Mouse (Mus musculus) megakaryocyte, embryonic 14.5 days (primary cell): Measurements from ENCODE around the gene Ppp1r8. TPM values are rescaled to one million over a fixed set of nuclear protein-coding genes. Genes with fewer than 3 reads are reported as not detected.
A peak's percentile ranks its signal among the peaks of the same experiment; 100 is the strongest.

Experiments used
- H3K27me3 ChIP-seq: replicated peaks from 2 replicates; pipeline ENCODE3; 2012; ENCODE audit warnings: inconsistent platforms
- H3K36me3 ChIP-seq: replicated peaks from 2 replicates; pipeline ENCODE3; 2012; ENCODE audit warnings: low read length, inconsistent platforms, mixed read lengths
- H3K4me1 ChIP-seq: 2 replicates; pipeline ENCODE4 v1.6.1; 2012; ENCODE audit warnings: inconsistent platforms
- H3K4me3 ChIP-seq: replicated peaks from 2 replicates; pipeline ENCODE3; 2012; ENCODE audit warnings: moderate library complexity, mild to moderate bottlenecking, inconsistent platforms
- H3K9me3 ChIP-seq: 2 replicates; pipeline ENCODE4 v1.6.1; 2012; ENCODE audit warnings: inconsistent platforms
- FLI1 ChIP-seq: IDR thresholded peaks from 2 replicates; pipeline ENCODE4 v1.6.1; 2012; ENCODE audit warnings: low read length, inconsistent platforms, mixed read lengths
- GATA1 ChIP-seq: IDR thresholded peaks from 3 replicates; pipeline ENCODE4 v1.6.1; 2012; ENCODE audit warnings: mixed read lengths, low read length, inconsistent platforms, borderline replicate concordance
- polyA plus RNA-seq: library from polyadenylated mRNA; stranded (reverse); fragments of >175 nt; gene quantifications from 2 replicates; pipeline ENCODE4 v1.2.3, GENCODE M21; 2012; ENCODE audit warnings: low replicate concordance; ENCODE audit not compliant: insufficient read depth

The Ppp1r8 gene
- polyA plus RNA-seq, 1 experiment, result 32.6 TPM

DNA sequence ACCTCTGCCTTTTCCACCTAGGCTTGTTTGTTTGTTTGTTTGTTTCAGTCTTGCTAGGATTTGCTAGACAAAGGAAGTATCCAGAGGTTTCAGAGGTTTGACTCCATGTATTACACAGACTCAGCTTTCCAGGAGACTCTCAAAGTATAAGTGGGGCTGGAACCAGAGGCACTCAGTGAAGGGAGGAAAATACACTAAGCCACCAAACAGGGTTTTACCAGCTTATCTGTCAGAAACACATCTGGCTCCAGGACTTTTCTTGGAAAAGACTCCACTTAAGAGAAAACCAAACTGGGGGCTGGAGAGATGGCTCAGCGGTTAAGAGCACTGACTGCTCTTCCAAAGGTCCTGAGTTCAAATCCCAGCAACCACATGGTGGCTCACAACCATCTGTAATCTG is 17.9 kb upstream of the Ppp1r8 start:
- Histone ChIP-seq H3K4me3 (no peak overlapping the region), H3K36me3 (peaks cover 89% of the 10 kb centered on the region), H3K4me1 (peaks cover 12% of the 10 kb centered on the region; the same call in 1 of the 2 replicates)

GRCm38 (mm10) chr4:132843705-132844071 is 719 bp upstream of the Ppp1r8 start:
- H3K4me1 ChIP-seq, result peaks cover 32% of the 10 kb centered on the region
- peak overlapping the region; percentile 96 for H3K4me3 ChIP-seq
- no peaks in the 10 kb centered on the region for H3K9me3 ChIP-seq
- no peaks in the 10 kb centered on the region for H3K27me3 ChIP-seq
- peaks cover 54% of the 10 kb centered on the region for H3K36me3 ChIP-seq
- no peak for TF ChIP-seq GATA1
- TF ChIP-seq FLI1, result no peak

More for the DNA sequence above, 17.9 kb upstream of the Ppp1r8 start:
- TF ChIP-seq GATA1, result no peak
- no peak for TF ChIP-seq FLI1
- no peaks in the 10 kb centered on the region for H3K9me3 ChIP-seq
- no peaks in the 10 kb centered on the region for H3K27me3 ChIP-seq

GRCm38 (mm10) chr4:132842281-132842906 is 575 bp downstream of the Ppp1r8 start:
- Histone ChIP-seq H3K27me3 (no peaks in the 10 kb centered on the region), H3K4me3 (peak overlapping the region; percentile 96), H3K9me3 (no peaks in the 10 kb centered on the region), H3K4me1 (peaks cover 36% of the 10 kb centered on the region), H3K36me3 (peaks cover 54% of the 10 kb centered on the region)
- no peak for TF ChIP-seq FLI1
- TF ChIP-seq GATA1, result no peak

DNA sequence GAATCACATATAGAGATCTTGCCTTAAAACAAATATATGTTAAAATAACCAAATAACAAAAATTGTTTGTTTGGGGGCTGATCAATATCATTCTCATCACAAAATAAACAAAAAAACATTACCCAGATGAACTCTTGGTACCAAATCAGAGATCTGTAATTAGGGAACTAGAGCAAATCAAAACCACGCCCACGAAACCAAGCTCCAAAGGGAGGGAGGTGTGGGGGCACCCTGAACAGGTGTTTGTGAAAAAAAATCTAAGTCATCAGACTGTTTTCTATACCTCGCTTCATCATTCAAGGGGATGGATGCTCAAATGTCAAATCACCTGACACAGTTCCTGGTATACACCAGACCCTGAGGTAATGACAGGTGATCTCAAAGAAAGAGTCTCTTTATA is 1.5 kb downstream of the Ppp1r8 start:
- H3K36me3 ChIP-seq, result peaks cover 54% of the 10 kb centered on the region
- TF ChIP-seq FLI1 (no peak), GATA1 (no peak)
- no peaks in the 10 kb centered on the region for H3K9me3 ChIP-seq
- peaks cover 42% of the 10 kb centered on the region for H3K4me1 ChIP-seq
- H3K27me3 ChIP-seq, result no peaks in the 10 kb centered on the region
- peak overlapping the region; percentile 96 for H3K4me3 ChIP-seq

- Histone ChIP-seq H3K9me3 (no peaks in the 10 kb centered on the region), H3K27me3 (no peaks in the 10 kb centered on the region), H3K4me3 (peak overlapping the region; percentile 12), H3K4me1 (peaks cover 25% of the 10 kb centered on the region), H3K36me3 (peaks cover 44% of the 10 kb centered on the region)
- TF ChIP-seq GATA1 (no peak), FLI1 (no peak)
These were observed 19.2 kb downstream of the Ppp1r8 start for GRCm38 (mm10) chr4:132823614-132824366.

GRCm38 (mm10) chr4:132818442-132818841 is 24.5 kb downstream of the Ppp1r8 start:
- no peaks in the 10 kb centered on the region for H3K27me3 ChIP-seq
- no peak for TF ChIP-seq FLI1
- TF ChIP-seq GATA1, result no peak
- no peaks in the 10 kb centered on the region for H3K36me3 ChIP-seq
- peaks cover 34% of the 10 kb centered on the region for H3K4me1 ChIP-seq
- H3K4me3 ChIP-seq, result no peak overlapping the region
- peaks cover 3% of the 10 kb centered on the region; the same call in 1 of the 2 replicates for H3K9me3 ChIP-seq

- Histone ChIP-seq H3K27me3 (no peaks in the 10 kb centered on the region), H3K4me1 (peaks cover 28% of the 10 kb centered on the region), H3K36me3 (no peaks in the 10 kb centered on the region), H3K9me3 (peaks cover 3% of the 10 kb centered on the region; the same call in 1 of the 2 replicates), H3K4me3 (peak overlapping the region; percentile 39)
- TF ChIP-seq GATA1, result no peak
These were observed 26.1 kb downstream of the Ppp1r8 start for GRCm38 (mm10) chr4:132816855-132817254.

GRCm38 (mm10) chr4:132816404-132816803 is 26.6 kb downstream of the Ppp1r8 start:
- H3K27me3 ChIP-seq, result no peaks in the 10 kb centered on the region
- no peak for TF ChIP-seq FLI1
- H3K4me3 ChIP-seq, result no peak overlapping the region
- peaks cover 3% of the 10 kb centered on the region for H3K36me3 ChIP-seq
- H3K4me1 ChIP-seq, result peaks cover 23% of the 10 kb centered on the region
- peaks cover 7% of the 10 kb centered on the region for H3K9me3 ChIP-seq

DNA sequence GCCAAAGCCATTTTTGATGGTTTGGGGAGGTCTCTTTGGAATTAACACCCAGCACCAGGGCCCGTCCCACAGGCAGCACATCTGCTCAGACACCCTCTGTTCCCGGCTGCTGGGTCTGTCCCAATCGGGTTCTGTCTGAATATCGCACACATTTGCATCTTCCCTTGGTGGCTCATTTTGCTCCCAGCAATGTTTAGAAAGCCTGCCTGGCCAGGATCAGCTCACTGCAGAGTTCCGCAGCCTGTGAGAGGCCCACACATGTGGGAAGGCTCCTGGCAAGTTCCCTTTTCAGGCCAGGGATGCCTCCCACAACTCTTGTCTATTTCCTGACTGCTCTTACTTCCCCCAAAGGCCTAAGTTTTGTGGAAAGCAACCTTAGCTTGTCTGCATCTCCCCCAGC is 33.3 kb downstream of the Ppp1r8 start:
- TF ChIP-seq FLI1, result no peak
- TF ChIP-seq GATA1, result no peak
- H3K4me3 ChIP-seq, result no peak overlapping the region
- H3K4me1 ChIP-seq, result peaks cover 41% of the 10 kb centered on the region
- H3K27me3 ChIP-seq, result no peaks in the 10 kb centered on the region
- H3K36me3 ChIP-seq, result peaks cover 3% of the 10 kb centered on the region
- H3K9me3 ChIP-seq, result peaks cover 17% of the 10 kb centered on the region
